Mouse (Mus musculus) neural tube, embryonic 13.5 days (tissue): ENCODE results near the gene Olfr1475. TPM values are rescaled to one million over a fixed set of nuclear protein-coding genes. Genes with fewer than 3 reads are reported as not detected.
"Not testable (repeated sequence)": the region's sequence is repeated elsewhere in the genome, so short reads cannot be mapped to it uniquely, and the experiment has no call there.

Experiments used
- ATAC-seq: fragments of 200-750 bp; cut with Nextera tagmentation; 2 replicates; pipeline ENCODE4 v1.8.0; 2017; ENCODE audit warnings: low read depth, mild to moderate bottlenecking, moderate TSS enrichment, moderate library complexity
- H3K27ac ChIP-seq: fragments of 300-500 bp; sonication (generic); replicated peaks from 2 replicates; pipeline ENCODE4 v1.5.1; 2015; ENCODE audit warnings: moderate library complexity, mild to moderate bottlenecking, inconsistent platforms
- H3K27me3 ChIP-seq: fragments of 300-500 bp; sonication (generic); 2 replicates; pipeline ENCODE4 v1.6.1; 2015; ENCODE audit warnings: mild to moderate bottlenecking, inconsistent platforms
- H3K36me3 ChIP-seq: fragments of 300-500 bp; sonication (generic); 2 replicates; pipeline ENCODE4 v1.6.1; 2015; ENCODE audit warnings: mild to moderate bottlenecking, inconsistent platforms
- H3K4me1 ChIP-seq: fragments of 300-500 bp; sonication (generic); replicated peaks from 2 replicates; pipeline ENCODE4 v1.6.1; 2015; ENCODE audit warnings: inconsistent platforms
- H3K4me2 ChIP-seq: fragments of 300-500 bp; sonication (generic); 2 replicates; pipeline ENCODE4 v1.6.1; 2015; ENCODE audit warnings: inconsistent platforms, mild to moderate bottlenecking, moderate library complexity
- H3K4me3 ChIP-seq: fragments of 300-500 bp; sonication (generic); 2 replicates; pipeline ENCODE4 v1.5.1; 2015; ENCODE audit warnings: mild to moderate bottlenecking, inconsistent platforms
- H3K9ac ChIP-seq: fragments of 300-500 bp; sonication (generic); 2 replicates; pipeline ENCODE4 v1.6.1; 2015; ENCODE audit warnings: moderate library complexity, mild to moderate bottlenecking, inconsistent platforms
- H3K9me3 ChIP-seq: fragments of 300-500 bp; sonication (generic); 2 replicates; pipeline ENCODE4 v1.6.1; 2016; ENCODE audit warnings: inconsistent platforms
- WGBS: fragments of 180-500 bp; shearing (Covaris S2); methylation state at CpG from one replicate; pipeline ENCODE4 v1.1.7; 2015; 5-methylcytosine and 5-hydroxymethylcytosine counted together
- polyA plus RNA-seq: library from polyadenylated mRNA; unstranded; fragments of >200 nt; fragmentation: Nextera tagmentation; extraction: Ambion mirVana; gene quantifications from 2 replicates; pipeline ENCODE4 v1.2.1, GENCODE M21; 2015

Olfr1475 gene
- not detected in 2 replicates for polyA plus RNA-seq

DNA sequence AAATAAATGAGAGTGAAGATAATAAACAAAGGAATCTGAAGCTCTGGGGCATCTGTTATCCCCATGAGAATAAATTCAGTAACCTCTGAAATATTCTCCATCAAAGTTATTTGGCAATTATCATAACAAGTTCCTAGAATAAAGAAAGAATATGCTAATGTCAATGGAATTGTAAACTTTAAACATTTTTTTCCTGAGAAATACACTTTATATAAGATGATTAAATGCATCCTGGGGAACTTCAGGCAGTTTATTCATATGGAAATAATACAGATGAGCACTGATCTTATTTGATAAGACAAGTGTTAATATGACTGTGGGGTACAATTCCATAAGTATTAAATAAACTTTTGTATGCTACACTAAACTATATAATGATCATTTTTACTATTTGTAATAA lies at the start of gene Olfr1475:
Gene Olfr1475 (minus strand): TSS at position 101 of the 400 bp plus-strand sequence.
- ATAC-seq = no peak
- H3K27me3 ChIP-seq = no peaks in the 10 kb centered on the region
- H3K9me3 ChIP-seq = no peaks in the 10 kb centered on the region
- H3K9ac ChIP-seq = no peak within 1 kb of the TSS
- H3K27ac ChIP-seq = no peak within 1 kb of the TSS
- H3K36me3 ChIP-seq = no peaks in the 10 kb centered on the region
- H3K4me1 ChIP-seq = no peaks in the 10 kb centered on the region
- H3K4me2 ChIP-seq = no peak within 1 kb of the TSS
- H3K4me3 ChIP-seq = no peak within 1 kb of the TSS

DNA sequence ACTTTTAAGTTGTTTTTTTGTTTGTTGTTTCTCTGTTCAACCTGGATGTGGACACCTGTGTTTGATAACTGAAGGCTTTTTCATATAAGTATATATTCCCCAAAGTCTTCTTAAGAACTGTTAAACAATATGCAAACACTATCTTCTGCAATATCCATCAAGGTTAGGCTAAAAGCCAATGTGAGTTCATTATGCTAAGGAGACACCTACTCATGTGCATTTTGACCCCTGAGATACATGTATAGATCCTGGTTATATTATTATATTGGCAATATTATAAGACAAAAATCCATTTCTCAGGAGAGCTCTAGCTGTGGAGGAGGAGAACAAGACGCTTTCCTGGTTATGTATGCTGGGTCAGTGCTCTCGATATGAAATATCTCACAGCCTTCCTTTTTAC lies 47.6 kb upstream of the Olfr1475 start, which contains the start of gene Olfr1480:
Gene Olfr1480 (plus strand): TSS at position 301 of the 400 bp plus-strand sequence.
- H3K27ac ChIP-seq = no peak within 1 kb of the TSS
- WGBS = 84% methylated on average over 2 of the region's 2 CpGs
- no peak within 1 kb of the TSS for H3K4me2 ChIP-seq
- H3K36me3 ChIP-seq = no peaks in the 10 kb centered on the region
- ATAC-seq = no peak
- H3K27me3 ChIP-seq = no peaks in the 10 kb centered on the region
- H3K4me3 ChIP-seq = no peak within 1 kb of the TSS
- H3K9ac ChIP-seq = no peak within 1 kb of the TSS
- H3K9me3 ChIP-seq = peaks cover 24% of the 10 kb centered on the region
- H3K4me1 ChIP-seq = no peaks in the 10 kb centered on the region

DNA sequence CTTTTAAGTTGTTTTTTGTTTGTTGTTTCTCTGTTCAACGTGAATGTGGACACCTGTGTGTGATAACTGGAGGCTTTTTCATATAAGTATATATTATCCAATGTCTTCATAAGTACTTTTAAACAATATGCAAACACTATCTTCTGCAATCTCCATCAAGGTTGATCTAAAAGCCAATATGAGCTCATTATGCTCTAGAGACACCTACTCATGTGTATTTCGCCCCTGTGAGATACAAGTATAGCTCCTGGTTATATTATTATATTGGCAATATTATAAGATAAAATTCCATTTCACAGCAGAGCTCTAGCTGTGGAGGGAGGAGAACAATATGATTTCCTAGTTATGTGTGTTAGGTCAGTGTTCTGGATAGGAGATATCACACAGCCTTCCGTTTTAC lies 20.2 kb upstream of the Olfr1475 start, which contains the start of gene Olfr1477:
Gene Olfr1477 (plus strand): TSS at position 301 of the 400 bp plus-strand sequence.
- no peak within 1 kb of the TSS for H3K4me2 ChIP-seq
- H3K27me3 ChIP-seq = no peaks in the 10 kb centered on the region
- WGBS = 82% methylated on average over 3 of the region's 3 CpGs
- no peak within 1 kb of the TSS for H3K9ac ChIP-seq
- H3K4me1 ChIP-seq = no peaks in the 10 kb centered on the region
- ATAC-seq = no peak
- H3K27ac ChIP-seq = no peak within 1 kb of the TSS
- H3K36me3 ChIP-seq = no peaks in the 10 kb centered on the region
- H3K4me3 ChIP-seq = no peak within 1 kb of the TSS
- peaks cover 11% of the 10 kb centered on the region for H3K9me3 ChIP-seq

DNA sequence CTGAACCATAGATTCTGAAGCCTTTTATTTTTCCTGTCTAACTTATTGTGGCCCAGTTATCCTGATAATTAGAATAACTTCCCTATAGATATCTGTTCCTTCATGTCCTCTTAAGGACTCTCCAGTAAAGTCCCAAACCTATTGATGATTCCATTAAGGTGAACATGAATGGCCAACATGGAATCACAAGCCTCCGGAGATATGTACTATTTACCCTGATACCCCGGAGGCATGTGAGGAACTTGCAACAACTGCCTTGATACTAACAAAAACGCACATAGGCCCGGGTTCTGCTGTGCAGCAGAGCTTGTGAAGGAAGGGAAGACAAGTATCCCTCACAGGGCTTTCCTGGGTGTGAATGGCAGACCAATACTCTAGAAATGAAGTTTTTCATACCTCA lies 10.7 kb downstream of the Olfr1475 start, which contains the start of gene Olfr1474:
Gene Olfr1474 (plus strand): TSS at position 301 of the 400 bp plus-strand sequence.
- not testable (repeated sequence) for H3K4me2 ChIP-seq, H3K4me3 ChIP-seq, H3K4me1 ChIP-seq, H3K9me3 ChIP-seq, H3K27ac ChIP-seq, H3K9ac ChIP-seq, ATAC-seq, H3K36me3 ChIP-seq, H3K27me3 ChIP-seq
- 75% methylated on average over 4 of the region's 4 CpGs for WGBS

DNA sequence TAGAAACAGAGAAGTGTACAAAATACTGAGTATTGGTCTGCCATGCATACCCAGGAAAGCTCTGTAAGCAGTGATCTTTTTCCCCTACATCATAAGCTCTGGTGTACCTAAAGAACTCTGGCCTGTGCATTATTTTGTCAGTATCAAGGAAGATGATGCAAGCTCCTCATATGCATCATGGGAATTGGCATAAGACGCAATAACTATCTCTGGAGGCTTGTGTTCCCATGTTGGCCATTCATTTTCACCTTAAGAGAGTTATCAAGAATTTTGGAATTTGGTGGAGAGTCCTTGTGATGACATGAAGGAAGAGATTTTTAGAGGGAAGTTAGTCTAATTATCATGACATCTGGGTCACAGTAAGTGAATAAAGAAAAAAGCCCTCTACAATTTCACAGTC lies 24.0 kb downstream of the Olfr1475 start, which contains the start of gene Olfr1472:
Gene Olfr1472 (minus strand): TSS at position 101 of the 400 bp plus-strand sequence.
- 86% methylated on average over 1 of the region's 1 CpGs for WGBS
- peaks cover 13% of the 10 kb centered on the region for H3K9me3 ChIP-seq

DNA sequence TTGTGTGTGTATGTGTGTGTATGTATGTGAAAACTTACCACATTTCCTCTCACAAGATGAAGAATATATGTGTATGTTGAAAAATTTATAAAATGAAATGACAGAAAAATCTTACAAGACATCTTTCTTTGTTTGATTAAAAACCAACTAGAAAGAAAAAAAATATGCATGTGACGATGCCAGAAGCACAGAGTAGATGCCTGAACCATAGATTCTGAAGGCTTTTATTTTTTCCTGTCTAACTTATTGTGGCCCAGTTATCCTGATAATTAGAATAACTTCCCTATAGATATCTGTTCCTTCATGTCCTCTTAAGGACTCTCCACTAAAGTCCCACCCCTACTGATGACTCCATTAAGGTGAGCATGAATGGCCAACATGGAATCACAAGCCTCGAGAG lies 36.9 kb downstream of the Olfr1475 start, which contains the start of gene Olfr1471:
Gene Olfr1471 (plus strand): TSS at position 301 of the 400 bp plus-strand sequence.
- H3K27ac ChIP-seq, H3K9me3 ChIP-seq, H3K4me3 ChIP-seq, H3K4me2 ChIP-seq, H3K9ac ChIP-seq, H3K36me3 ChIP-seq, H3K27me3 ChIP-seq, ATAC-seq, H3K4me1 ChIP-seq: not testable (repeated sequence)
- WGBS = 79% methylated on average over 2 of the region's 2 CpGs

More for the DNA sequence above, 24.0 kb downstream of the Olfr1475 start, which contains the start of gene Olfr1472:
- Histone ChIP-seq H3K4me2 (no peak within 1 kb of the TSS), H3K27ac (no peak within 1 kb of the TSS), H3K4me1 (no peaks in the 10 kb centered on the region), H3K27me3 (no peaks in the 10 kb centered on the region), H3K9ac (no peak within 1 kb of the TSS), H3K4me3 (no peak within 1 kb of the TSS), H3K36me3 (no peaks in the 10 kb centered on the region)
- ATAC-seq = no peak

Other genes starting within 250 kb of the Olfr1475 start
- gene Olfr1463, start 248.9 kb downstream of the Olfr1475 start, polyA plus RNA-seq = not detected in 2 replicates
- not detected in 2 replicates for gene Olfr1465, start 164.7 kb downstream of the Olfr1475 start, polyA plus RNA-seq
- gene Olfr1466, start 141.3 kb downstream of the Olfr1475 start, polyA plus RNA-seq = not detected in 2 replicates
- gene Olfr1467, start 118.0 kb downstream of the Olfr1475 start, polyA plus RNA-seq = not detected in 2 replicates
- gene Olfr1469, start 72.3 kb downstream of the Olfr1475 start, polyA plus RNA-seq = not detected in 2 replicates
- not detected in 2 replicates for gene Olfr1471, start 36.8 kb downstream of the Olfr1475 start, polyA plus RNA-seq
- not detected in 2 replicates for gene Olfr1472, start 24.1 kb downstream of the Olfr1475 start, polyA plus RNA-seq
- not detected in 2 replicates for gene Olfr1474, start 10.6 kb downstream of the Olfr1475 start, polyA plus RNA-seq
- not detected in 2 replicates for gene Olfr1477, start 20.4 kb upstream of the Olfr1475 start, polyA plus RNA-seq
- not detected in 2 replicates for gene Olfr1480, start 47.7 kb upstream of the Olfr1475 start, polyA plus RNA-seq
- gene Olfr1484, start 103.3 kb upstream of the Olfr1475 start, polyA plus RNA-seq = not detected in 2 replicates
- gene Olfr1487, start 137.2 kb upstream of the Olfr1475 start, polyA plus RNA-seq = not detected in 2 replicates
- not detected in 2 replicates for gene Olfr1489, start 151.4 kb upstream of the Olfr1475 start, polyA plus RNA-seq
- not detected in 2 replicates for gene Olfr1490, start 170.9 kb upstream of the Olfr1475 start, polyA plus RNA-seq
- not detected in 2 replicates for gene Olfr1491, start 217.1 kb upstream of the Olfr1475 start, polyA plus RNA-seq
- not detected in 2 replicates for gene Olfr1493-ps1, start 243.1 kb upstream of the Olfr1475 start, polyA plus RNA-seq